Mouse (Mus musculus): ENCODE measurements around the gene Azgp1. TPM values are rescaled to one million over a fixed set of nuclear protein-coding genes. Genes with fewer than 3 reads are reported as not detected.

Azgp1 gene
- polyA plus RNA-seq, 1 experiment from 2014 or later = not detected

Other genes with a start within 250 kb of the Azgp1 start
- gene Nyap1, start 239.9 kb upstream of the Azgp1 start, polyA plus RNA-seq (2016; fragmentation: Nextera tagmentation; extraction: Ambion mirVana) = 1.2 and 1.7 TPM in 2 replicates
- gene Tsc22d4, start 235.8 kb upstream of the Azgp1 start, polyA plus RNA-seq (2016; fragmentation: Nextera tagmentation; extraction: Ambion mirVana) = 144 and 154 TPM in 2 replicates
- gene Ppp1r35, start 202.7 kb upstream of the Azgp1 start, polyA plus RNA-seq (2016; fragmentation: Nextera tagmentation; extraction: Ambion mirVana) = 28.0 and 31.8 TPM in 2 replicates
- 8.8 and 11.0 TPM in 2 replicates for gene Mepce, start 193.9 kb upstream of the Azgp1 start, polyA plus RNA-seq (2016; fragmentation: Nextera tagmentation; extraction: Ambion mirVana)
- 10.9 and 11.4 TPM in 2 replicates for gene Zcwpw1, start 193.7 kb upstream of the Azgp1 start, polyA plus RNA-seq (2016; fragmentation: Nextera tagmentation; extraction: Ambion mirVana)
- 2.3 and 2.5 TPM in 2 replicates for gene Pilra, start 145.2 kb upstream of the Azgp1 start, polyA plus RNA-seq (2016; fragmentation: Nextera tagmentation; extraction: Ambion mirVana)
- 0.26 and 0.57 TPM in 2 replicates for gene Pilrb1, start 123.4 kb upstream of the Azgp1 start, polyA plus RNA-seq (2016; fragmentation: Nextera tagmentation; extraction: Ambion mirVana)
- 1.9 and 2.7 TPM in 2 replicates for gene Pilrb2, start 109.7 kb upstream of the Azgp1 start, polyA plus RNA-seq (2016; fragmentation: Nextera tagmentation; extraction: Ambion mirVana)
- 0.08 and 0.09 TPM in 2 replicates for gene Cyp3a13, start 59.9 kb upstream of the Azgp1 start, polyA plus RNA-seq (2016; fragmentation: Nextera tagmentation; extraction: Ambion mirVana)
- 0.05 TPM in 1 of 2 replicates, not detected in the other for gene Gjc3, start 18.4 kb upstream of the Azgp1 start, polyA plus RNA-seq (2016; fragmentation: Nextera tagmentation; extraction: Ambion mirVana)
- not detected in 2 replicates for gene Smok3a, start 39.7 kb downstream of the Azgp1 start, polyA plus RNA-seq (2016; fragmentation: Nextera tagmentation; extraction: Ambion mirVana)
- gene Smok3b, start 39.9 kb downstream of the Azgp1 start, polyA plus RNA-seq (2016; fragmentation: Nextera tagmentation; extraction: Ambion mirVana) = not detected in 2 replicates
- not detected in 2 replicates for gene Smok3c, start 71.7 kb downstream of the Azgp1 start, polyA plus RNA-seq (2016; fragmentation: Nextera tagmentation; extraction: Ambion mirVana)
- 15.7 and 15.9 TPM in 2 replicates for gene Zkscan1, start 103.6 kb downstream of the Azgp1 start, polyA plus RNA-seq (2016; fragmentation: Nextera tagmentation; extraction: Ambion mirVana)
- 37.6 and 38.1 TPM in 2 replicates for gene Zscan21, start 135.4 kb downstream of the Azgp1 start, polyA plus RNA-seq (2016; fragmentation: Nextera tagmentation; extraction: Ambion mirVana)
- 9.9 and 10.0 TPM in 2 replicates for gene Zfp113, start 174.2 kb downstream of the Azgp1 start, polyA plus RNA-seq (2016; fragmentation: Nextera tagmentation; extraction: Ambion mirVana)
- gene Cops6, start 179.6 kb downstream of the Azgp1 start, polyA plus RNA-seq (2016; fragmentation: Nextera tagmentation; extraction: Ambion mirVana) = 249 and 253 TPM in 2 replicates
- 12.1 and 12.6 TPM in 2 replicates for gene Ap4m1, start 190.5 kb downstream of the Azgp1 start, polyA plus RNA-seq (2016; fragmentation: Nextera tagmentation; extraction: Ambion mirVana)
- gene Mcm7, start 190.9 kb downstream of the Azgp1 start, polyA plus RNA-seq (2016; fragmentation: Nextera tagmentation; extraction: Ambion mirVana) = 136 and 138 TPM in 2 replicates
- gene Taf6, start 205.9 kb downstream of the Azgp1 start, polyA plus RNA-seq (2016; fragmentation: Nextera tagmentation; extraction: Ambion mirVana) = 73.9 and 78.5 TPM in 2 replicates
- gene Cnpy4, start 206.0 kb downstream of the Azgp1 start, polyA plus RNA-seq (2016; fragmentation: Nextera tagmentation; extraction: Ambion mirVana) = 26.2 and 26.5 TPM in 2 replicates
- gene Mblac1, start 212.8 kb downstream of the Azgp1 start, polyA plus RNA-seq (2016; fragmentation: Nextera tagmentation; extraction: Ambion mirVana) = 5.1 and 6.2 TPM in 2 replicates
- not detected in 2 replicates for gene Nxpe5, start 244.4 kb downstream of the Azgp1 start, polyA plus RNA-seq (2016; fragmentation: Nextera tagmentation; extraction: Ambion mirVana)

Data from heart, embryonic 12.5 days (tissue).